Mouse (Mus musculus): ENCODE measurements around the gene Cgn.

DNA sequence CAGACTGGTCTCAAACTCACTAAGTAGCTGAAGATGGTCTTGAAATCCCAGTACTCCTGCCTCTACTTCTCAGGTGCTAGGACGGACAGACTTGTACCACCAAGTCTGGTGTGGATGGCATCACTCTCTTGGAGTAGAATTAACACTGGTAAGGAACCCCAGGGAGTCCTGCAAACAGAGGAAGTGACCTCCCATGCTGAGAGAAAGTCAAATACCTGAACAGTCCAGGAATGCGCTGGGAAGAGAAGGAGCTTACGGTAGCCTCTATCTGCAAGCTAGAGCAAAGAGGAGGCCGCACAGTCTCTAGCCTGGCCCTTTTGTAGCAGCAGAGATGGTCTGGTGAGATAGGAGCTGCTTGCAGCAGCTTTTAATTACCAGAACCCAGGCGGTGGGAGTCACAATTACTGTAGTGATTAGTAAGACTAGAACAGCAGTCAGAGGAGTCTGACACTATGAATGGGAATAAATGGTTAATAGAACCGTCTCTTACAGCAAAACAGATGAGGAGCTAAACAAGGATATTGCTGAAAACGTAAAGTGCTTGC lies 9.4 kb upstream of the Cgn start:
- TF ChIP-seq CTCF (IDR thresholded peaks at IDR 0.05 in 2 of 3, conservative IDR thresholded peaks at IDR 0.05 in 1 of 3; ENCODE audit: control insufficient read depth in 1 of 3, insufficient read depth in 1 of 3, low read depth in 2 of 3, low read length in 3 of 3, poor library complexity in 1 of 3, severe bottlenecking in 1 of 3) = no peak
- TF ChIP-seq POLR2AphosphoS2 (IDR thresholded peaks at IDR 0.05; ENCODE audit: low read length) = no peak
- no peak for TF ChIP-seq TCF12 (IDR thresholded peaks at IDR 0.05; ENCODE audit: low read depth, low read length)
